Mouse (Mus musculus): ENCODE results near the gene 4930402H24Rik. TPM values are rescaled to one million over a fixed set of nuclear protein-coding genes. Genes with fewer than 3 reads are reported as not detected.

Gene 4930402H24Rik
- polyA plus RNA-seq, 1 experiment from 2014 or later: 15.6 TPM

GRCm38 (mm10) chr2:130727752-130728151 lies 178.5 kb downstream of the 4930402H24Rik start:
- WGBS: 92% methylated on average over 1 of the region's 1 CpGs
- ATAC-seq: no peak
- peaks cover 43% of the 10 kb centered on the region for H3K36me3 ChIP-seq (ENCODE audit: insufficient read depth, low read length)

GRCm38 (mm10) chr2:130724369-130724768 lies 181.8 kb downstream of the 4930402H24Rik start:
- Histone ChIP-seq H3K27ac (ENCODE audit: low read length) (no peak overlapping the region), H3K9ac (replicated peaks; ENCODE audit: low read depth) (no peak overlapping the region), H3K4me1 (ENCODE audit: insufficient read depth, low read depth, low read length) (no peaks in the 10 kb centered on the region), H3K27me3 (replicated peaks; ENCODE audit: insufficient read depth, low read length) (no peaks in the 10 kb centered on the region), H3K9me3 (ENCODE audit: low read length) (no peaks in the 10 kb centered on the region), H3K36me3 (ENCODE audit: insufficient read depth, low read length) (peaks cover 35% of the 10 kb centered on the region), H3K4me3 (ENCODE audit: low read depth, low read length) (no peak overlapping the region), H3K4me2 (replicated peaks; ENCODE audit: low read depth, low read length) (no peak overlapping the region)
- no peak for TF ChIP-seq EP300 (IDR thresholded peaks at IDR 0.05)
- no peak for TF ChIP-seq CTCF (IDR thresholded peaks at IDR 0.05)
- ATAC-seq: no peak
- 80% methylated on average over 4 of the region's 4 CpGs for WGBS
- DNase-seq (ENCODE audit: low spot score): no peak

More at GRCm38 (mm10) chr2:130727752-130728151, 178.5 kb downstream of the 4930402H24Rik start:
- DNase-seq (ENCODE audit: low spot score): no peak
- no peak overlapping the region for H3K27ac ChIP-seq (ENCODE audit: low read length)
- TF ChIP-seq CTCF (IDR thresholded peaks at IDR 0.05) (no peak), EP300 (IDR thresholded peaks at IDR 0.05) (no peak)
- no peak overlapping the region for H3K4me3 ChIP-seq (ENCODE audit: low read depth, low read length)
- no peaks in the 10 kb centered on the region for H3K4me1 ChIP-seq (ENCODE audit: insufficient read depth, low read depth, low read length)
- no peak overlapping the region for H3K4me2 ChIP-seq (replicated peaks; ENCODE audit: low read depth, low read length)
- no peaks in the 10 kb centered on the region for H3K9me3 ChIP-seq (ENCODE audit: low read length)
- H3K9ac ChIP-seq (replicated peaks; ENCODE audit: low read depth): no peak overlapping the region
- no peaks in the 10 kb centered on the region for H3K27me3 ChIP-seq (replicated peaks; ENCODE audit: insufficient read depth, low read length)

DNA sequence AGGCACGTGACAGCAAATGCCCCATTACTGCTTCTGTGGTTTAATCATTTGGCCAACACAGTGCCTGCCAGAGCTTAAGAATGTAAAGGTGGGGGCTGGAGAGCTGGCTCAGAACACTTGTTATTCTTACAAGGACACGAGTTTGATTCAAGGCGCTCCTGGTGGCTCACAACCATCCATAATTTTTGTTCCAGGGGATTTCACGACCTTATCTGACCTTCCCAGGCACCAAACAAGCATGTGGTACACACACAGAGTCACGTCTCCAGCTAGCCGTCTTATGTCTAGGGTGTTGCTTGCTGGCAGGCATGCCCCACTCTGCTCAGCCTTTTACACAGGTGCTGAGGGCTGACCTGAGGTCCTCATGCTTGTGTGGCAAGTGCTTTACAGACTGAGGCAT lies 188.3 kb downstream of the 4930402H24Rik start:
- no peak overlapping the region for H3K4me3 ChIP-seq (ENCODE audit: low read depth, low read length)
- H3K9ac ChIP-seq (replicated peaks; ENCODE audit: low read depth): no peak overlapping the region
- no peak for ATAC-seq
- DNase-seq (ENCODE audit: low spot score): no peak
- TF ChIP-seq CTCF (IDR thresholded peaks at IDR 0.05) (no peak), EP300 (IDR thresholded peaks at IDR 0.05) (no peak)
- no peaks in the 10 kb centered on the region for H3K27me3 ChIP-seq (replicated peaks; ENCODE audit: insufficient read depth, low read length)
- H3K9me3 ChIP-seq (ENCODE audit: low read length): no peaks in the 10 kb centered on the region
- H3K27ac ChIP-seq (ENCODE audit: low read length): no peak overlapping the region
- WGBS: 63% methylated on average over 6 of the region's 6 CpGs
- no peak overlapping the region for H3K4me2 ChIP-seq (replicated peaks; ENCODE audit: low read depth, low read length)
- H3K36me3 ChIP-seq (ENCODE audit: insufficient read depth, low read length): peaks cover 30% of the 10 kb centered on the region
- no peaks in the 10 kb centered on the region for H3K4me1 ChIP-seq (ENCODE audit: insufficient read depth, low read depth, low read length)

DNA sequence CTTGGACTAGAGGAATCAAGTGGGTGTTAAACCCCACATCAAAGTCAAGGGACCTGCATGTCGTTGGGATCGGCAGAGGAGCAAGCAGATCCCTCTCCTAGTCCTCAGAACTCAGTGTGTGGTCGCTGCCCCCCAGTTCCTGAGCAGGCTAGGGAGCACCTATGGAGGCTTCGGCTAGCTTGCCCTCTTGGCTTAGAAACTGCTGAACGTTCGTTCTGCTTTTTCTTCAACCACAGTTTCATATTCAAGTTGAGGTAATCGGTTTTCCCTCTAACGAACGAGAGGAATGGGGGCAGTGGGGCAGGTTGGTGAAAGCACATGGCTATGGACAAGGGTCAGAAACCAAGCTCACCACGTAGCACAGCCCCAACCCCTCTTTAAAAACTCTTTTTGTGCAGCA lies 199.1 kb downstream of the 4930402H24Rik start:
- Histone ChIP-seq H3K9me3 (ENCODE audit: low read length) (no peaks in the 10 kb centered on the region), H3K4me3 (ENCODE audit: low read depth, low read length) (no peak overlapping the region), H3K9ac (replicated peaks; ENCODE audit: low read depth) (no peak overlapping the region), H3K4me2 (replicated peaks; ENCODE audit: low read depth, low read length) (no peak overlapping the region), H3K36me3 (ENCODE audit: insufficient read depth, low read length) (peaks cover 11% of the 10 kb centered on the region; the same call in 1 of the 2 replicates), H3K27ac (ENCODE audit: low read length) (no peak overlapping the region), H3K4me1 (ENCODE audit: insufficient read depth, low read depth, low read length) (no peaks in the 10 kb centered on the region), H3K27me3 (replicated peaks; ENCODE audit: insufficient read depth, low read length) (no peaks in the 10 kb centered on the region)
- WGBS: 54% methylated on average over 10 of the region's 10 CpGs
- ATAC-seq (no peak), DNase-seq (ENCODE audit: low spot score) (no peak)
- TF ChIP-seq EP300 (IDR thresholded peaks at IDR 0.05) (no peak), CTCF (IDR thresholded peaks at IDR 0.05) (no peak)

GRCm38 (mm10) chr2:130706602-130707001 lies 199.6 kb downstream of the 4930402H24Rik start:
- Histone ChIP-seq H3K36me3 (ENCODE audit: insufficient read depth, low read length) (peaks cover 11% of the 10 kb centered on the region; the same call in 1 of the 2 replicates), H3K4me1 (ENCODE audit: insufficient read depth, low read depth, low read length) (no peaks in the 10 kb centered on the region), H3K27ac (ENCODE audit: low read length) (no peak overlapping the region), H3K27me3 (replicated peaks; ENCODE audit: insufficient read depth, low read length) (no peaks in the 10 kb centered on the region), H3K4me2 (replicated peaks; ENCODE audit: low read depth, low read length) (no peak overlapping the region), H3K4me3 (ENCODE audit: low read depth, low read length) (no peak overlapping the region), H3K9ac (replicated peaks; ENCODE audit: low read depth) (no peak overlapping the region), H3K9me3 (ENCODE audit: low read length) (no peaks in the 10 kb centered on the region)
- WGBS: 59% methylated on average over 4 of the region's 4 CpGs
- ATAC-seq (no peak), DNase-seq (ENCODE audit: low spot score) (no peak)
- TF ChIP-seq EP300 (IDR thresholded peaks at IDR 0.05) (no peak), CTCF (IDR thresholded peaks at IDR 0.05) (no peak)

DNA sequence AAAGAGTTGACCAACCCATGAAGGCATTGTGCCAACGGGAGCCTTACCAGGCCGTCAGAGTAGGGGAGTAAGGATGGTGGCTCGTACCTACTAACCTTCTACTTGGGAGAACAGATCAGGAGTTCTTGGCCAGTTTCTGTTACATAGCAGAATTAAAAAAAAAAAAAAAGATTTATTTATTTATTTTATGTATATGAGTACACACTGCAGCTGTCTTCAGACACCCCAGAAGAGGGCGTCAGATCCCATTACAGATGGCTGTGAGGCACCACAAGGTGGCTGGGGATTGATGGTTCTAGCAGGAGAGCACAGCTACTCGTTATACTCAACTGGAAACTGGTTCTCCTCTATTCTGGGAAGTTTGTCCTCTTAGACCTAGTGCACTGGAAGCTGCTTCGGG lies 201.0 kb downstream of the 4930402H24Rik start:
- Histone ChIP-seq H3K4me2 (replicated peaks; ENCODE audit: low read depth, low read length) (no peak overlapping the region), H3K36me3 (ENCODE audit: insufficient read depth, low read length) (peaks cover 7% of the 10 kb centered on the region; the same call in 1 of the 2 replicates), H3K27me3 (replicated peaks; ENCODE audit: insufficient read depth, low read length) (no peaks in the 10 kb centered on the region), H3K27ac (ENCODE audit: low read length) (no peak overlapping the region), H3K9me3 (ENCODE audit: low read length) (no peaks in the 10 kb centered on the region), H3K4me3 (ENCODE audit: low read depth, low read length) (no peak overlapping the region), H3K4me1 (ENCODE audit: insufficient read depth, low read depth, low read length) (no peaks in the 10 kb centered on the region), H3K9ac (replicated peaks; ENCODE audit: low read depth) (no peak overlapping the region)
- DNase-seq (ENCODE audit: low spot score): no peak
- 63% methylated on average over 6 of the region's 6 CpGs for WGBS
- no peak for ATAC-seq
- TF ChIP-seq EP300 (IDR thresholded peaks at IDR 0.05) (no peak), CTCF (IDR thresholded peaks at IDR 0.05) (no peak; the same call in 1 of the 2 replicates)

Measured in lung, postnatal 0 days (tissue).